Mouse (Mus musculus): ENCODE results near the gene Gm49450. TPM values are rescaled to one million over a fixed set of nuclear protein-coding genes. Genes with fewer than 3 reads are reported as not detected.
A peak's percentile ranks its signal among the peaks of the same experiment; 100 is the strongest.
"Not testable (repeated sequence)": the region's sequence is repeated elsewhere in the genome, so short reads cannot be mapped to it uniquely, and the experiment has no call there.

Gm49450 gene
- polyA plus RNA-seq, 1 experiment from 2014 or later, result not detected

DNA sequence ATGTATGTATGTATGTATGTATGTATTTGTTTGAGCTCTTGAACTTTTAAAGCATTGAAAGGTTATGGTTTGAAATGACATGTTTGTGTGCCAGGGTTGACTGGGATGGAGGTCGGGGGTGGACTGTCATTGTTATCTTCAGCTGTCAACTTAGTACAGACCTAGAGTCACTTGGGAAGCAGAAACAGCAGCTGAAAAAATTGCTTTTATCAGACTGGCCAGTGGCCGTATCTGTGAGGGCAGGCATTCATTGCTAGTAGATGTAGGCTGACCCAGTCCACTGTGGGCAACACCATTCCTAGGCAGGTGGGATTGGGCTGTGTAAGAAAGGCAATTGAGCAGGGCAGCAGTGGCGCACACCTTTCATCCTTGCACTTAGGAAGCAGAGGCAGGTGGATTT lies 6.2 kb upstream of the Gm49450 start:
- Histone ChIP-seq H3K27ac (no peak overlapping the region), H3K4me3 (no peak overlapping the region), H3K9ac (no peak overlapping the region), H3K36me3 (no peaks in the 10 kb centered on the region), H3K9me3 (no peaks in the 10 kb centered on the region), H3K4me1 (peaks cover 5% of the 10 kb centered on the region), H3K4me2 (no peak overlapping the region), H3K27me3 (no peaks in the 10 kb centered on the region)
- ATAC-seq (ENCODE audit: insufficient number of reproducible peaks, low FRiP score, low TSS enrichment, low read depth), result no peak
- 83% methylated on average over 3 of the region's 3 CpGs for WGBS

- H3K36me3 ChIP-seq, result no peaks in the 10 kb centered on the region
Observed at GRCm38 (mm10) chr15:98958901-98959420, 5.6 kb upstream of the Gm49450 start.

DNA sequence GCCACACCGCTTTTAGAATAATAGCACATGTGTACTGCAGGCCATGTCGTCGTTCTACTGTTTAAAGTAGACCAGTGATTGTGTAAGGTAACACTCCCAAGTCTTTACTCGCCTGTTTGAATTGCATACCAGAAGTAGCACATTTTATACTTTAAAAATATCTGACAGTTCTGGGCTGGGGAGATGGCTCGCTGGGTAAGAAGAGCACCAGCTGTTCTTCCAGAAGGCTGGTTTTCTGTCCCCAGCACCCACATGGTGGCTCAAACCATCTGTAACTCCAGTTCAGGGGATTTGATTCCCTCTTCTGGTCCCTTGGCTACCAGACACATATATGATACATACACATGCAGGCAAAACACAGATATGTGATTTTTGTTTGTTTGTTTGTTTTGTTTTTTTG lies 4.1 kb upstream of the Gm49450 start:
- Histone ChIP-seq H3K4me1 (peaks cover 9% of the 10 kb centered on the region), H3K27ac (no peak overlapping the region), H3K9me3 (no peaks in the 10 kb centered on the region), H3K36me3 (no peaks in the 10 kb centered on the region), H3K9ac (no peak overlapping the region), H3K27me3 (no peaks in the 10 kb centered on the region), H3K4me2 (no peak overlapping the region), H3K4me3 (no peak overlapping the region)
- WGBS, result 75% methylated on average over 5 of the region's 5 CpGs
- ATAC-seq (ENCODE audit: insufficient number of reproducible peaks, low FRiP score, low TSS enrichment, low read depth), result no peak

More at GRCm38 (mm10) chr15:98958901-98959420, 5.6 kb upstream of the Gm49450 start:
- no peak overlapping the region for H3K4me2 ChIP-seq
- ATAC-seq (ENCODE audit: insufficient number of reproducible peaks, low FRiP score, low TSS enrichment, low read depth), result no peak
- no peak overlapping the region for H3K4me3 ChIP-seq
- peaks cover 7% of the 10 kb centered on the region for H3K4me1 ChIP-seq
- H3K27me3 ChIP-seq, result no peaks in the 10 kb centered on the region
- no peak overlapping the region for H3K27ac ChIP-seq
- WGBS, result 83% methylated on average over 4 of the region's 4 CpGs
- no peak overlapping the region for H3K9ac ChIP-seq
- H3K9me3 ChIP-seq, result no peaks in the 10 kb centered on the region

GRCm38 (mm10) chr15:98956000-98956399 lies 2.6 kb upstream of the Gm49450 start:
- no peaks in the 10 kb centered on the region for H3K9me3 ChIP-seq
- peaks cover 16% of the 10 kb centered on the region for H3K4me1 ChIP-seq
- H3K27me3 ChIP-seq, result no peaks in the 10 kb centered on the region
- no peak overlapping the region for H3K9ac ChIP-seq
- peaks cover 2% of the 10 kb centered on the region; the same call in 1 of the 2 replicates for H3K36me3 ChIP-seq
- WGBS, result 88% methylated on average over 4 of the region's 4 CpGs
- no peak overlapping the region for H3K4me2 ChIP-seq
- H3K4me3 ChIP-seq, result no peak overlapping the region
- no peak overlapping the region for H3K27ac ChIP-seq
- no peak for ATAC-seq (ENCODE audit: insufficient number of reproducible peaks, low FRiP score, low TSS enrichment, low read depth)

GRCm38 (mm10) chr15:98955324-98955723 lies 2.0 kb upstream of the Gm49450 start:
- no peak overlapping the region for H3K4me3 ChIP-seq
- H3K36me3 ChIP-seq, result peaks cover 3% of the 10 kb centered on the region; the same call in 1 of the 2 replicates
- ATAC-seq (ENCODE audit: insufficient number of reproducible peaks, low FRiP score, low TSS enrichment, low read depth), result no peak
- 81% methylated on average over 4 of the region's 4 CpGs for WGBS
- H3K4me1 ChIP-seq, result peaks cover 16% of the 10 kb centered on the region
- H3K27ac ChIP-seq, result no peak overlapping the region
- no peaks in the 10 kb centered on the region for H3K27me3 ChIP-seq
- H3K9me3 ChIP-seq, result no peaks in the 10 kb centered on the region
- H3K9ac ChIP-seq, result no peak overlapping the region
- H3K4me2 ChIP-seq, result no peak overlapping the region

- Histone ChIP-seq H3K4me3 (peak overlapping the region; percentile 15; the same call in 1 of the 2 replicates), H3K27me3 (no peaks in the 10 kb centered on the region), H3K36me3 (peaks cover 5% of the 10 kb centered on the region; the same call in 1 of the 2 replicates), H3K4me1 (peaks cover 16% of the 10 kb centered on the region), H3K27ac (peak overlapping the region; percentile 74), H3K9ac (no peak overlapping the region), H3K9me3 (no peaks in the 10 kb centered on the region), H3K4me2 (peak overlapping the region; percentile 27; the same call in 1 of the 2 replicates)
- WGBS, result 29% methylated on average over 14 of the region's 14 CpGs
- ATAC-seq (ENCODE audit: insufficient number of reproducible peaks, low FRiP score, low TSS enrichment, low read depth), result no peak
Observed at GRCm38 (mm10) chr15:98954425-98955253, 1.3 kb upstream of the Gm49450 start.

DNA sequence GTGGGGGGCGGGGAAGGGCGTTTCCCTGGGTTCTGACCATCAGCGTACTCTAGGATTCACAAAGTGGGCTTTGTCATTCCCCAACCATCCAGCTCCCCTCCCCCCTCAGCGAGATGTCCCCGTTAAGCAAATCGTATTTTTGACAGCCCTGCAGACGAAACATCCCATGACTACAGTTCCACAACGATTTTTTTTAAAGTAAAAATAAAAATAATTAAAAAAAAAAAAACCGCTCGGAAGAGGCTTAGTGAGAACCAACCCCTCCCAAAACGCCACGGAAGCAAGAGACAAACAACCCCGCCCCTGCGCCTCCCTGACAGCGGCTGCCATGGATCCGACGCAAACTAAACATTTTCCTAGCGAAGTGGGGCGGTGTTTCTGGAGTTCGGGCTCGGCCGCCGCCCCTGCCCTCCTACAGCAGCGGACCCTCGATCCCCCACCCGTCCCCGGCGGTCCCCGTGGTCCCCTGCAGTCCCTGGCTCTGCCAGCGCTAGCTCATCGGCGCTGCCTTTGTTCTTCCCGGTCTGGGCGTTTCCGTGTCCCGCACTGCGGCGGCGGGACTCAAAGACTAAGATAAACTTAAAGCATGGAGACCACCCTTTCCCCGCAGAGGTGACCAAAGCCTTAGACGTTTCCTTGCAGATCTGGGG lies 475 bp downstream of the Gm49450 start:
- Histone ChIP-seq H3K9ac (peak overlapping the region; percentile 95), H3K27ac (peak overlapping the region; percentile 98), H3K4me1 (peaks cover 16% of the 10 kb centered on the region), H3K27me3 (no peaks in the 10 kb centered on the region), H3K4me3 (peak overlapping the region; percentile 83), H3K4me2 (peak overlapping the region; percentile 55), H3K36me3 (peaks cover 9% of the 10 kb centered on the region; the same call in 1 of the 2 replicates), H3K9me3 (no peaks in the 10 kb centered on the region)
- ATAC-seq (ENCODE audit: insufficient number of reproducible peaks, low FRiP score, low TSS enrichment, low read depth), result peak; percentile 70
- WGBS, result under 1% methylated on average over 41 of the region's 41 CpGs

DNA sequence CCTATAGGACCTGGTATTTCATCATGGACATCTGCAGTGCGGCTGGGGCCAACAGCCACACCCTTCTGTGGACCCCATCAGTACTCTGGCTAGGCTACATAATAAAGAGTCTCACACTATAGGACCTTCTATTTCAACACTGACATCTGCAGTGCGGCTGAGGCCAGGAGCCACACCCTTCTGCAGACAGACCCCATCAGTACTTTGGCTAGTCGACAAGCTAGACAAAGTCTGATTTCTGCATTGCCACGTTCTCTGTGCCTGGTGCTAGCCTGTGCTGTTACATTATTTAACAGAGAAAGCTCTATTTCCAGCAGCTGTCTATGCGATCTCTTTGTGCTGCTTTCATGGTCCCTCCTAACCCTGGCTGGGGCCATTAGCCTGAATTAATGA lies 1.3 kb downstream of the Gm49450 start:
- 19% methylated on average over 5 of the region's 5 CpGs for WGBS
- no peaks in the 10 kb centered on the region for H3K9me3 ChIP-seq
- H3K36me3 ChIP-seq, result peaks cover 9% of the 10 kb centered on the region; the same call in 1 of the 2 replicates
- peak overlapping the region; percentile 76 for H3K27ac ChIP-seq
- no peak for ATAC-seq (ENCODE audit: insufficient number of reproducible peaks, low FRiP score, low TSS enrichment, low read depth)
- H3K27me3 ChIP-seq, result no peaks in the 10 kb centered on the region
- H3K4me1 ChIP-seq, result peaks cover 16% of the 10 kb centered on the region
- H3K9ac ChIP-seq, result peak overlapping the region; percentile 39
- peak overlapping the region; percentile 83 for H3K4me3 ChIP-seq
- peak overlapping the region; percentile 55 for H3K4me2 ChIP-seq

GRCm38 (mm10) chr15:98951122-98952062 lies 2.0 kb downstream of the Gm49450 start:
- not testable (repeated sequence) for H3K9me3 ChIP-seq; H3K36me3 ChIP-seq; ATAC-seq (ENCODE audit: insufficient number of reproducible peaks, low FRiP score, low TSS enrichment, low read depth); H3K27me3 ChIP-seq; H3K9ac ChIP-seq
- Histone ChIP-seq H3K4me1 (peaks cover 16% of the 10 kb centered on the region), H3K27ac (peak overlapping the region; percentile 76; the same call in 1 of the 2 replicates), H3K4me3 (peak overlapping the region; percentile 83), H3K4me2 (peak overlapping the region; percentile 55)
- 83% methylated on average over 11 of the region's 15 CpGs for WGBS

GRCm38 (mm10) chr15:98949607-98949892 lies 3.8 kb downstream of the Gm49450 start:
- Histone ChIP-seq H3K4me3 (no peak overlapping the region), H3K27me3 (no peaks in the 10 kb centered on the region), H3K36me3 (peaks cover 9% of the 10 kb centered on the region; the same call in 1 of the 2 replicates), H3K4me2 (no peak overlapping the region), H3K9ac (no peak overlapping the region), H3K9me3 (no peaks in the 10 kb centered on the region), H3K4me1 (peaks cover 11% of the 10 kb centered on the region), H3K27ac (no peak overlapping the region)
- 75% methylated on average over 3 of the region's 3 CpGs for WGBS
- ATAC-seq (ENCODE audit: insufficient number of reproducible peaks, low FRiP score, low TSS enrichment, low read depth), result no peak

DNA sequence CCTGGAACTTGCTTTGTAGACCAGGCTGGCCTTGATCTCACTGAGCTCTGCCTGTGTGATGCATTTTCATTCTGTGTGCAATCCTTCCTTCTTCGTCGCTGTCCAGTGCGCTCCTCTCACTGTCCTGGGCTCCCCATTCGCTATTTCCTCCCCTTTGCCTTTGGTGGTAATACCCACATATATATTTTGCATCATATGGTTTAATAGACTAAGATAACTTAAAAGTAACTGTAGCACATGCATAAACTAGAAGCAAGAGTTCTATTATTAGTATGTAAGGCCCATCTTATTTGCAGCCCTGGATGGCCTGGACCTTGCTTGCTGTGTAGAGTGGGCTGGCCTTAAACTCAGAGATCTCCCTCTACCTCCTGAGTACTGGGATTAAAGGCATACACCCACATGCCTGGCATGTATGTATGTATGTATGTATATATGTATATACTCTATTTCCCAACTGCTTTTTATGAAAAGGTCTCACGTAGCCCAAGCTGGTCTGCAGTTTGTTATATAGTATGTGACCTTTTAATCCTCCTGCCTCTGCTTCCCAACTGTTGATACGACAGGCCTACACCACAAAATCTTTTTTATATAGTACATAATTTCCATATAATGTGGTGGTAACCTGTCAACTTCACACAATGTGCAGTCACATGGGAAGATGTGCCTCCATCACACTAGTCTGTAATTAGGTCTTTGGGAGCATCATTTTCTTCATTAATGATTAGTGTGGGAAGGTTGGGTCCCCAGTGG lies 4.3 kb downstream of the Gm49450 start:
- H3K4me3 ChIP-seq, result no peak overlapping the region
- no peak for ATAC-seq (ENCODE audit: insufficient number of reproducible peaks, low FRiP score, low TSS enrichment, low read depth)
- H3K9ac ChIP-seq, result no peak overlapping the region
- H3K4me2 ChIP-seq, result no peak overlapping the region
- 70% methylated on average over 6 of the region's 6 CpGs for WGBS
- H3K4me1 ChIP-seq, result peaks cover 9% of the 10 kb centered on the region; the same call in 1 of the 2 replicates
- H3K27me3 ChIP-seq, result no peaks in the 10 kb centered on the region
- H3K27ac ChIP-seq, result no peak overlapping the region
- no peaks in the 10 kb centered on the region for H3K9me3 ChIP-seq
- peaks cover 9% of the 10 kb centered on the region; the same call in 1 of the 2 replicates for H3K36me3 ChIP-seq
